Mouse (Mus musculus): ENCODE data around the gene Ppm1h.

- TF ChIP-seq CTCF (IDR thresholded peaks at IDR 0.05; ENCODE audit: low read depth), result no peak
- no peak for TF ChIP-seq EP300 (IDR thresholded peaks at IDR 0.05; ENCODE audit: low read depth)
Observed at GRCm38 (mm10) chr10:122717754-122718415, 39.3 kb downstream of the Ppm1h start.
